Mouse (Mus musculus): ENCODE measurements around the gene Nipal4. TPM values are rescaled to one million over a fixed set of nuclear protein-coding genes. Genes with fewer than 3 reads are reported as not detected.

Nipal4 gene
- total RNA-seq, 2 experiments from 2014 or later: 1.2 to 1.4 TPM

DNA sequence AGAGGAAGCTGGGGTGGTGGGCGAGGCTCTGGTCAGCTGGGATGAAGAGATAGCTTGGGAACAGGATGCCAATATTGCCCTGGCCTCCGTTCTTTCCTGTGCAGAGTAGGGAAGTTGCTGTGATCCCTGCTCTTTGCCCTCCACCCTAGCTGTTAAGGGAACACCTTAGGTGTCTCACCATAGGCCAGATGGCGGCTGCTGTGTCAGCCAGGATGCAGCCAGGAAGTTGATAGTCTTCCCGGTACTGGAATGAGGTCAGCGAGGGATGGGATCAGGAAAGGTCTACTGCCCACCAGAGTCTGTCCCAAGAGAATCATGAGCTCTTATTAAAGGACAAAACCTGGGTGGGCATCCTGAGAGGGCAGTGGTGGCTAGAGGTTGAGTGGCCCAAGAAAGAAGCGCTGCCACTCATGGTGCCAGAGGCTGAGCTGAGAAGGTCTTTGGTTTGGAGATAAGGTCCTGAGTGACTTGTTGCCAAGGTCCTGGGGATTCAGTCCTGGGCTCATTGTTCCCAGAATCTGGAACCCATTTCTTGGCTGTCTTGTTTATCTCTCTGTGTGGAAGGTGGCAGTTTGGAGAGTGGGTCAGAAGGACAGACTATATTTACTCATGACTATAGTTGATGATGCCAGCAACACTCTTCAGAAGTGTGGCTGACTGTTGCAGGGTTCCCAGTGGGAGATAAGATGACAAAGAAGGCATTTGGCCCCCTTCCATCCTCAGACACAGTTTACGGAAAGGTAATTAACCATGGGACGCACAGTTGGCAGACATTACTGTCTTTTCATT, 56.0 kb downstream of the Nipal4 start:
- TF ChIP-seq CTCF (IDR thresholded peaks at IDR 0.05): no peak
- Histone ChIP-seq H3K27ac (no peak overlapping the region), H3K4me3 (no peak overlapping the region)
- DNase-seq (ENCODE audit: extremely low spot score in 1 of 2, low spot score in 2 of 2): no peak
- intact Hi-C loops (cut with DNase I): no loop called here

GRCm38 (mm10) chr11:46109206-46109605, 57.1 kb downstream of the Nipal4 start:
- intact Hi-C loops (cut with DNase I): no loop called here
- Histone ChIP-seq H3K27ac (no peak overlapping the region), H3K4me3 (no peak overlapping the region)
- no peak for TF ChIP-seq CTCF (IDR thresholded peaks at IDR 0.05)
- no peak for DNase-seq (ENCODE audit: extremely low spot score in 1 of 2, low spot score in 2 of 2)

GRCm38 (mm10) chr11:46107046-46107445, 59.3 kb downstream of the Nipal4 start:
- no peak for DNase-seq (ENCODE audit: extremely low spot score in 1 of 2, low spot score in 2 of 2)
- no peak for TF ChIP-seq CTCF (IDR thresholded peaks at IDR 0.05)
- no peak overlapping the region for H3K27ac ChIP-seq
- intact Hi-C loops (cut with DNase I): no loop called here
- no peak overlapping the region for H3K4me3 ChIP-seq

GRCm38 (mm10) chr11:46102107-46102506, 64.2 kb downstream of the Nipal4 start:
- TF ChIP-seq CTCF (IDR thresholded peaks at IDR 0.05): no peak
- H3K27ac ChIP-seq: no peak overlapping the region
- no peak for DNase-seq (ENCODE audit: extremely low spot score in 1 of 2, low spot score in 2 of 2)
- intact Hi-C loops (cut with DNase I): no loop called here
- H3K4me3 ChIP-seq: no peak overlapping the region

Small RNA genes lying within 50 kb of the gene (microRNA-seq; reads per million reads assigned to microRNA genes)
- 0 reads per million in 2 experiments for gene Mir7239
- 0 reads per million in 2 experiments for gene Mir8100

Other genes with a start within 250 kb of the Nipal4 start
- 10 to 100 TPM; 25.4 to 26.6 TPM for gene Lsm11, start 221.6 kb downstream of the Nipal4 start, total RNA-seq (2021)
- 10 to 100 TPM; 10.4 to 12.2 TPM for gene Thg1l, start 211.0 kb downstream of the Nipal4 start, total RNA-seq (2021)
- gene Sox30, start 186.2 kb downstream of the Nipal4 start, total RNA-seq (2021): under 1 TPM; 0.12 to 0.25 TPM
- 1 to 10 TPM; 2.7 to 3.8 TPM for gene Gm12166, start 114.2 kb downstream of the Nipal4 start, total RNA-seq (2021)
- gene Adam19, start 110.5 kb downstream of the Nipal4 start, total RNA-seq (2021): 10 to 100 TPM; 19.1 to 19.8 TPM
- gene Fndc9, start 69.0 kb upstream of the Nipal4 start, total RNA-seq (2021): 1 to 10 TPM; 4.9 to 5.2 TPM
- gene Cyfip2, start 146.4 kb upstream of the Nipal4 start, total RNA-seq (2021): 100 to 1,000 TPM; 606 to 614 TPM
- gene Itk, start 223.0 kb upstream of the Nipal4 start, total RNA-seq (2021): under 1 TPM; 0.16 to 0.23 TPM
- gene Fam71b, start 230.1 kb upstream of the Nipal4 start, total RNA-seq (2021): not detected